Mouse (Mus musculus) B cell, adult 67 days (primary cell): Measurements from ENCODE around the gene Mvk. TPM values are rescaled to one million over a fixed set of nuclear protein-coding genes. Genes with fewer than 3 reads are reported as not detected.

Experiments used
- total RNA-seq, 2 experiments: library from RNA; stranded (reverse); gene quantifications; 4 replicates each; pipeline ENCODE4 v1.2.4; 2023

Mvk gene
- total RNA-seq = 10 to 100 TPM; 10.8 to 11.0 TPM

GRCm38 (mm10) chr5:114443566-114444367, at the start of gene Mvk, which contains the start of gene Mmab:
TSS of gene Mvk (plus strand) at chr5:114444269.
TSS of gene Mmab (minus strand) at chr5:114444060.

Other genes starting within 250 kb of the Mvk start
- not detected for gene Foxn4, start 170.5 kb upstream of the Mvk start, total RNA-seq
- 10 to 100 TPM; 30.3 to 31.1 TPM for gene Myo1h, start 155.1 kb upstream of the Mvk start, total RNA-seq
- gene Kctd10, start 63.8 kb upstream of the Mvk start, total RNA-seq = 10 to 100 TPM; 76.2 to 76.3 TPM
- gene Ube3b, start 63.7 kb upstream of the Mvk start, total RNA-seq = 10 to 100 TPM; 53.3 to 57.7 TPM
- 10 to 100 TPM in 1 of 2 experiments, 1 to 10 TPM in 1; 8.5 to 11.3 TPM for gene Mmab, start 209 bp upstream of the Mvk start, total RNA-seq
- 1 to 10 TPM; 8.9 to 9.2 TPM for gene Fam222a, start 123.7 kb downstream of the Mvk start, total RNA-seq
- under 1 TPM in 1 of 2 experiments, not detected in 1; 0.29 TPM for gene Trpv4, start 214.2 kb downstream of the Mvk start, total RNA-seq
- 10 to 100 TPM; 56.9 to 58.5 TPM for gene Gltp, start 246.7 kb downstream of the Mvk start, total RNA-seq